Mouse (Mus musculus) cerebellum, adult 9-11 months (tissue): ENCODE data around the gene Ppm1h.
A peak's percentile ranks its signal among the peaks of the same experiment; 100 is the strongest.

Experiments used
- DNase-seq: peaks from one replicate; pipeline ENCODE4 v3.0.0; 2022

Gene Ppm1h

DNA sequence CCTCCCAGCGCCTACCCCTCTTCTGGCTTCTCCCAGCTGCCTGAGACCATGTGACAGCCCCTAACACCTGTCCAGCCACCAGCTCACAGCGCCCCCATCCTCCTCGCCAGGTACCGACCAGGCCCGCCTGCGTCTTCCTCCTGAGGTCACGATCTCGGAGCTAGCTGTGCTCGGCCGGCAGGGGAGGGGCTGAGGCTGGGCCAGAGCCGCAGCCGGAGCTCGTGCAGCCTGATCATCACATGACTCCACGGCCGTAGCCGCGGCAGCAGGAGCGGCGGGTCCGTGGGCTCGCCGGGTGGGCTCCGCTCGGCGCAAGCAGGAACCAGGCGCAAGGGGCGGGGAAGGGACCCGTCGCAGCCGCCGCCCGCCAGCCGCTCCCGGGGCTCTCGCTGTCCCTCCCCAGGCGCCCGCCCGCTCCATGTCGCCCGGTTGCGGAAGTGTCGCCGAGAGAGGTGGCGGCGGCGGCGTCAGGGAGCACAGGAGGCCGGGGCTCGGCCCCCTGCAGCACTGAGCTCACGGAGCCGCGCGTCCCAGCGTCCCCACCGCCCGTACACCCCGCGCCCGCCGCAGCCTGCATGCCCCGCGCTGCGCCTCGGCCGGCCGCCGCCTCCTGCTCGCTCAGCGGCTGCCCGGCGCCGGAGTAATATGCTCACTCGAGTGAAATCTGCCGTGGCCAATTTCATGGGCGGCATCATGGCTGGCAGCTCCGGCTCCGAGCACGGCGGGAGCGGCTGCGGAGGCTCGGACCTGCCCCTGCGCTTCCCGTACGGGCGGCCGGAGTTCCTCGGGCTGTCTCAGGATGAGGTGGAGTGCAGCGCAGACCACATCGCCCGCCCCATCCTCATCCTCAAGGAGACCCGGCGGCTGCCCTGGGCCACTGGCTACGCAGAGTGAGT is at the start of gene Ppm1h:
Ppm1h (plus strand) TSS at position 222 of the 896 bp plus-strand sequence.
- DNase-seq: peak; percentile 86

DNA sequence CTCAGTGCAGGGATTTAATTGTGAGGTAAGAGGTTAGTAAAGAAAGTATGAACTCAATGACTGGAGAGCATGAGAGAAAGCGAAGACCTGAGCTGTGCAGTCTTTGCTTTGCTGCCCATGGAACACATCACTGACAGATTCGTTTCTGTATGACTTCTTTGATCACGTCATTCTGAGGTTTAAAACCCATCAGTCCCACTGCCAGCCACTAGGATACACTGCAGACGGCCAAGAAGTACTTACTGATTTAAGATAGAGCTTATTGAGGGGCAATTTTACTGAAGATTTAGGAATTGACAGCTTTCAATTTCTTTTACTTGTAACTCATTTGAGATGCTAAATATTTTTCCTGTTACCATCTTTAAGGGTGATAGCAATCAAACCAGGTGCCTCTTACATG is 49.6 kb upstream of the Ppm1h start:
- no peak for DNase-seq

- DNase-seq: no peak
Observed at GRCm38 (mm10) chr10:122639879-122640278, 38.7 kb upstream of the Ppm1h start.

DNA sequence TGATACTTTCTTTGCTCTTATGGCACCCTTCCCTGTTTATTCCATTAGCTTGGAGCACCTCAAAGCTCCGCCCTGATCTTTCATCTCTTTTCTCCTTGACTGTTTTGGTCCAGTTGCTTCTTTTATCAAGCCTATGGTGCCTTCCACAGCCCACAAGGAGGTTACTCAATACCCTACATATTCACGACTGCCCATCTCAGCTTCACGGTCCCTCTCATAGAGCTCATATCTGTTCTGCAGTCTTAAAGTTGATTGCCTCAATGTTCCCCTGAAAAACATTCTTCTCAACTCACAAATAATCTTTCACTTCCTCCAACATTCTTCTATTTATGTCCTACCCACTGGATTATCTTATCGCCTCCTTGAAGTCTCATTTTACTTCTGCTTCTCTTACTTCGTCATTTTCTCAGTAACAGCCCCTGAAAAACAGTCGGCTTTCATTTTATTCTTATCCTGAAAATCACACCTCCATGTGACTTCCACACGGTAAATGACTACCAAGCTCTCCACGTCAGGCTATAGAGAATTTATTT is 37.2 kb upstream of the Ppm1h start:
- DNase-seq: no peak

GRCm38 (mm10) chr10:122642125-122642524 is 36.4 kb upstream of the Ppm1h start:
- no peak for DNase-seq

DNA sequence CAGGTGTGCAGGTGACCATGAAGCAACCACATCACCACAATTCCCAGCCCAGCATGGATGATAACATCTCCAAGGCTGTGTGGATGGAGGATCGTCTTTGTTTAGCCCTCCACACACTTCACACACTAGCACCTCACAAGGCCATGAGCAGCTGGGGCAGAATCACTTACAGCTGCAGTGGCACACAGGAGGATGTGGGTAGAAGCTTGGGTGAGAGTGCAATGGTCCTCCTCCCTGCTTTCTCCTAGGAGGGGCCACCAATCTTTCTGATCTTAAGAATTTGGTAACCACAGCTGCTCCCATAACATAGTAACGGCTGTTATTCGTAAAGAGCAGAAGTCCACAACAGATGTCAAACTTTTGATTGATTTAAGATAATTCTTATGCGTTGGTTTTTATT is 26.6 kb upstream of the Ppm1h start:
- no peak for DNase-seq

GRCm38 (mm10) chr10:122652578-122652977 is 26.0 kb upstream of the Ppm1h start:
- DNase-seq: no peak

GRCm38 (mm10) chr10:122665652-122666051 is 12.9 kb upstream of the Ppm1h start:
- DNase-seq: no peak

GRCm38 (mm10) chr10:122671253-122671652 is 7.3 kb upstream of the Ppm1h start:
- DNase-seq: no peak

GRCm38 (mm10) chr10:122672044-122672443 is 6.5 kb upstream of the Ppm1h start:
- DNase-seq: no peak

DNA sequence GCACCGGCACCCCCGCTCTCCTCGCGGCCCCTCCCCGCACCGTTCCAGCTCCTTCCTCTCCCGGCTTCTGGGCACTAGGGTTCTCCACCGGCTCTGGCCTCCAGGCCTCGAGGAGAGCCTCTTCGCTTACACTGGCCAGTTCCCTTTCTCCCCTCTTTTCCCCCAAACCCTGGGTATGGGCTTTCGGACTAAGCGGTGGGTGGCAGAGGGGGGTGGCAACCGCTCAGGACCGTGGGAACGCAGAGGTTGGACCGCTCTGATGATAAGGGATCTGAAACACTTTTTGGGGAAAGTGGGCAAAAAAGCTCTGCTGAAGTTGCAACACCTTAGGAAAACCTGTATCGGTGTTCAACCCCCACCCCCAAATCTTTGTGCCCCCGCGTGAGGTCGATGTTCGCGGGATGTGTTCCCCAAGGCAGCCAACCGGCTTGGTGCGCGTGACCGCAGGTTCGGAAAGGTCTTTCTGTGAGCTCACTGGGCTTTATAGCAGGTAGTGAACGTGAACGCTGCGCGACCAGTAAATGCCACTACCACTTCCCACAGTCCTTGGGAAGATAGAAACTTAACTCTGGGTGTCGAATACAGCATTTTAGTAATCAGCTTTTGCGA is 979 bp downstream of the Ppm1h start:
- DNase-seq: peak; percentile 66

- peak; percentile 83 for DNase-seq
Observed at GRCm38 (mm10) chr10:122680387-122681084, 2.0 kb downstream of the Ppm1h start.

GRCm38 (mm10) chr10:122681085-122681408 is 2.5 kb downstream of the Ppm1h start:
- DNase-seq: peak; percentile 38

DNA sequence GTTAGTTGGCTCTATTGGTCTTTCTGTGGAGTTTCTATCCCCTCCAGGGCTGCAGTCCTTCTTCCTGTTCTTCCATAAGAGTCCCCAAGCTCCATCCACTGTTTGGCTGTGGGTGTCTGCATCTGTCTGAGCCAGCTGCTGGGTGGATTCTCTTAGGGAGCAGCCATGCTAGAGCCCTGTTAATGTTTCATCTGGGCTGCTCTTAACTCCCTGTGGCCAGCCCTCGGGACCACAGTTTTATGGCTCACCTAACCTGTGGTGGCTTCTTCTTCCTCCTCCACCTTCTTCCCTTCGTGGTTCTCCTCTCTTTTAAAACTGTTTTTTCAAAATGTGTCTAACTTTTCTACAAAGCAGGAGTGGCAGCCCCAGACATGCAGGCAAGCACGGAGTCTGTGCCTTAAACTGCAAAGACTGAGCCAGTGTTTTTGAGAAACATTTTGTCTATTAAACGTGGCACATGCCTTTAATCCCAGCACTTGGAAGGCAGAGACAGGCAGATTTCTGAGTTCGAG is 5.3 kb downstream of the Ppm1h start:
- DNase-seq: no peak

GRCm38 (mm10) chr10:122685297-122685696 is 6.7 kb downstream of the Ppm1h start:
- DNase-seq: no peak

- DNase-seq: no peak
Observed at GRCm38 (mm10) chr10:122685836-122686531, 7.4 kb downstream of the Ppm1h start.

- DNase-seq: peak; percentile 1
Observed at GRCm38 (mm10) chr10:122690698-122691097, 12.1 kb downstream of the Ppm1h start.

DNA sequence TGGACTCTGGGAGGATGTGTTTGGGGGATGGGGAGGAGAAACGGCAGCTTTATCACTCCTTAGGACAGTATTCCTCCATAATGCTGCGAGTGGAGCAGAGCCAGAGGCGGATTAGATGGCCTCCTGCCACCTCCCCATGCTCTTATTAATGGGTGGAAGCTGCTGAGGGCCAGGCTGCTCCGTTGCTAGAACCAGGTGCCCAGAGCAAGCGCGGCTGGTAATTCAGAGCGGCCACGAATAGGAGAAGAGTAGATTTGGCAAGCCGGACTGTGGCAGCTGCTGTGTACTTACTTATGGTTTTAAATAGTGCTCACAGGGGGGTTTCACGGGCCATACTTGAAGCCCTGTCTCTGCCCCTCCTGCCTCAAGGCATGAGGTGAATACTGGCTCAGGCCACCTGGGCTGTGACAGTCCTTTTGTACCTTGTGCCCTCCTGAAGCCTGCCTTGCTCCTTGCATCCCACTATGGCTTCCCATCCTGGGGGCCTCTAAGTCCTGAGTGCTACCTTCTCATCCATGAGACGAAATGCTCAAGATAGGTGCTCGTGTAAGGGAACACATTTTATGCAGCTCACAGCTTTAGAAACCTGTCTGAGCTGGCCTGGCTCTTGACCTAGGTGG is 14.7 kb downstream of the Ppm1h start:
- peak; percentile 90 for DNase-seq

GRCm38 (mm10) chr10:122693911-122694618 is 15.5 kb downstream of the Ppm1h start:
- DNase-seq: peak; percentile 41

GRCm38 (mm10) chr10:122696335-122696734 is 17.8 kb downstream of the Ppm1h start:
- DNase-seq: no peak

GRCm38 (mm10) chr10:122698347-122698746 is 19.8 kb downstream of the Ppm1h start:
- no peak for DNase-seq

GRCm38 (mm10) chr10:122704901-122705300 is 26.3 kb downstream of the Ppm1h start:
- DNase-seq: no peak
